Mouse (Mus musculus) layer of hippocampus, adult 2 months (tissue): ENCODE data around the gene Ccdc7a. TPM values are rescaled to one million over a fixed set of nuclear protein-coding genes. Genes with fewer than 3 reads are reported as not detected.
A peak's percentile ranks its signal among the peaks of the same experiment; 100 is the strongest.

Experiments used
- DNase-seq, 2 experiments: peaks; one replicate each; pipeline ENCODE4 v3.0.0; 2022; ENCODE audit warnings: low spot score in 2 of 2
- H3K27ac ChIP-seq: fragments of 200-600 bp; 2 replicates; pipeline ENCODE4 v1.8.1; 2022
- H3K4me3 ChIP-seq: fragments of 200-600 bp; 2 replicates; pipeline ENCODE4 v1.8.1; 2022; ENCODE audit warnings: mild to moderate bottlenecking
- CTCF ChIP-seq: fragments of 200-600 bp; conservative IDR thresholded peaks from 2 replicates; pipeline ENCODE4 v1.8.1; 2022; ENCODE audit warnings: antibody characterized with exemption, mild to moderate bottlenecking, moderate library complexity
- total RNA-seq, 2 experiments: library from RNA; stranded (reverse); gene quantifications; 2 replicates each; pipeline ENCODE4 v1.2.3; 2021

Ccdc7a gene
- total RNA-seq, 2 experiments from 2014 or later = not detected

GRCm38 (mm10) chr8:128724819-128725218, 340.5 kb downstream of the Ccdc7a start:
- H3K4me3 ChIP-seq = no peak overlapping the region
- peak; percentile 80 for TF ChIP-seq CTCF
- H3K27ac ChIP-seq = no peak overlapping the region
- DNase-seq = peak in 1 of 2 experiments; percentile 24

- DNase-seq = peak in 1 of 2 experiments; percentile 70
- Histone ChIP-seq H3K4me3 (no peak overlapping the region), H3K27ac (peak overlapping the region; percentile 40)
- TF ChIP-seq CTCF = no peak
Observed at GRCm38 (mm10) chr8:128716184-128716583, 349.1 kb downstream of the Ccdc7a start.

DNA sequence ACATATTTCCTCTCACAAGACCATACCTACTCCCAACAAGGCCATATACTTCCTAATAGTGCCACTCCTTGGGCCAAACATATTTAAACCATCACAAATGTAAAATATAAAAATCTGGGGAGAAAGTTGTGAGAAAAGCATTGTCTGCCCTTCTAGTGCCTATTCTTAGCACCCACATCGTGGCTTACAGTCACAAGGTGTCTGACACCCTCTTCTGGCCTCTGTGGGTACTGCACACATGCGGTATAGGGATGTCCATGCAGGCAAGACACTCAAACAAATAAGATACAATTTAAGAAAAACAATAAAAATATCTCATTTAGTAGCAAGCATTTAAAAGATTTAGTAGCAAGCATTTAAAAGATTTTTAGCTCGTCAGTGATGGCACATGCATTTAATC, 356.1 kb downstream of the Ccdc7a start:
- peak; percentile 92 for TF ChIP-seq CTCF
- no peak overlapping the region for H3K4me3 ChIP-seq
- peak; percentile 41 to 70 for DNase-seq
- no peak overlapping the region for H3K27ac ChIP-seq

DNA sequence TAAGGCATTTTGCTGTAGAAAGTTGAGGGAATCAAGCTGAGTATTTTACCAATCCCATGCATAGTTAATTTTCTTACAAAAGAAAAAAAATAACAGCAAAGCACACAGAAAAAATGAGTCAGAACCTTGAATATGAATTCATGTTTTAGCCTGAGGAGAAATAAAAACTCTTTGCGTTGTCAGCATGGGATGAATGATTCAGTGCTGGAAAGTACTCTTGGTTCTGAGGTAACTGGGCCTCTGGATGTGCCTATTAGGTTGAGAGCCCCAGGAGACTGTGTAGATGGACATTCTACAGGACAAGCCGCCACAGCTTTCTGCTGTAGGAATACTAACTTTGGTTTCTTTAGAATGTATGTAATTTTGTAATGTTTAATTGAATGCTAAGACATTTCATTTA, 360.5 kb downstream of the Ccdc7a start:
- TF ChIP-seq CTCF = no peak
- Histone ChIP-seq H3K4me3 (no peak overlapping the region), H3K27ac (peak overlapping the region; percentile 15; the same call in 1 of the 2 replicates)
- DNase-seq = no peak

- no peak for DNase-seq
- no peak overlapping the region for H3K4me3 ChIP-seq
- TF ChIP-seq CTCF = no peak
- peak overlapping the region; percentile 15; the same call in 1 of the 2 replicates for H3K27ac ChIP-seq
Observed at GRCm38 (mm10) chr8:128704376-128704775, 360.9 kb downstream of the Ccdc7a start.

DNA sequence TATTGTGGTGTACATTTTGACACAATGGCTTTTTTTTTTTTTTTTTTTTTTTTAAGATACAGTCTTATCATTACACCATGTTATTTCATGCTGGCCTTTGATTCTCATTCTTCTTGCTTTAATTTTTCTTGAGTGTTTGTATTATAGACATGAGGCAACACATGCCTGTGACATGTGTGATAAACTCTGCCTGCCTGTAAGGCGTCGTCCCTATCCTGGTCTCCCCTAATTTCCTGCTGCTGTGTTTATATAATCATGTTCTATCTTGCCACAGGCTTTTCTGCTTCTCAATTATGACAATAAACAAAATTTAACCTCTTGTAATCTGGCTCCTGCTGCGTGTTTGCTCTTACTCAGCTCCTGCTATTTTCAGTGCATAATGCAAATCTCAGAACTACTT, 367.4 kb downstream of the Ccdc7a start:
- no peak for DNase-seq
- TF ChIP-seq CTCF = no peak
- H3K4me3 ChIP-seq = no peak overlapping the region
- H3K27ac ChIP-seq = no peak overlapping the region

DNA sequence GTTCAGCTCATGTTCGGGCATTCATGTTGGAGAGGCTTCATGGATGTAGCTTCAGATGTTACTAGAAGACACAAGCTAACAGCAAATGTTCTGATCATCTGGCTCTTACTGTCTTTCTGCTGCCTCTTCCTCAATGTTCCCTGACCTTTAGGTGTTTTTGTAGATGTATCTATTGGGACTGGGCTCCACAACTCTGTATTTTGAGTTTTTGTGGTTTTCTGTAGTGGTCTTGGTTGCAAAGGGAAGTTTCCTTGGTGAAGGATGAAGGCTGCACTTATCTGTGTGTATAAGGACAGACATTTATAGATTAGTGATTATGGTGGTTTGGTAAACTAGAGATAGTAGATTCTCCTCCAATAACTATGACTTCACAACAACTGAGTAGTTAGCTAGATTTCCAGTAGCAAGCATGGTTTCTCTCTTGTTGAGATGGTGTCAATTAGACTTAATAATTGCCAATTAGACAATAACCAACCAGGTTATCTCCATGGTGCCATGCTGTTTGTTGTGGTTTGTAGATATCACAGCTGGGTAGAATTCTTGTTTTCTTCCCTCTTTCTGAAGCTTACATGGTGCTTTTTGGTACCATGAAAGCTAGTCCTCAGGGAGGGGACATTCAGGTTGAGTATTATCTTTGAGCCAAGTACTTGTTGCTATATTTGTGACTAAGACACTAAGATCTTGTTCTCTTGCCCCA, 368.5 kb downstream of the Ccdc7a start:
- TF ChIP-seq CTCF = no peak
- H3K27ac ChIP-seq = no peak overlapping the region
- no peak overlapping the region for H3K4me3 ChIP-seq
- no peak for DNase-seq

- Histone ChIP-seq H3K4me3 (no peak overlapping the region), H3K27ac (no peak overlapping the region)
- DNase-seq = no peak
- TF ChIP-seq CTCF = no peak
Observed at GRCm38 (mm10) chr8:128690056-128690455, 375.3 kb downstream of the Ccdc7a start.

DNA sequence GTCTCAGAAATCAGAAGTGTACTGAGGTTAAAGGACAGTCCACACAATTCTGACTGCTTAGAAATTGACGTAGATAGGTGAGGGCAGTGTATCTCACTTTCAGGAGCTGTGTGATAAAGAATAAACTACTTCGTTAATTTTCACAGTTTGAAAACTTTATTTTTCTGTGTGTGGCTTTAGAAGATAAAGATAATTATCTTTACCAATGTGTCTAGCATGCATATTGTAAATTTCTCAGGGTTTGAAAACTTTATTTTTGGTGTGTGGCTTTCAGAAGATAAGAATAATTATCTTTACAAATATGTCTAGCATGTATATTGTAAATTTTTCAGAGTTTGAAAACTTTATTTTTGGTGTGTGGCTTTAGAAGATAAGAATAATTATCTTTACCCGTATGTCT, 376.6 kb downstream of the Ccdc7a start:
- no peak for TF ChIP-seq CTCF
- no peak overlapping the region for H3K27ac ChIP-seq
- DNase-seq = no peak
- no peak overlapping the region for H3K4me3 ChIP-seq

DNA sequence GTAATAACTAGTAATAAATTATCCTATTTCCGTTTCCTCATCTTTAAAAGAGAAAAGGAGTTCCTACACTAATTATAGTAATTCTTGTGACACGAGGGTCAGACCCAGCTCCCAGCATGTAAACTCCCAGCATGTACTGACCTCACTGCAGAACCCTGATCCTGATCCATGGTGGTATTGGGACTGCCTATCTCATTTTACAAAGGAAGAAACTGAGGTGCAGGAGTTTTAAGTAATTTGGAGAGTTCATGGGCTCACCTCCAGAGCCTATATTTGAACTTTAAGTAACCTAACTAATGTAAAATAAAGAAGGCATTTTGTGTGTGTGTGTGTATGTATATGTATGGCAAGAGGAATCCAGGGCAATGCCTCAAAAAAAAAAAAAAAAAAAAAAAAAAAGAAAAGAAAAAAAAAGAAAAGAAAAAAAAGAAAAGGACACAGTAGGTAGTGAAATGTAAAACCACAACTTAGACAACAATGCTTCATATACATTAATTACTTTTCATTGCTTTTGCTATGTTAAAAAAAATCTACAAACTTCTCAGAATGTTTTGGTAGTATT, 378.8 kb downstream of the Ccdc7a start:
- TF ChIP-seq CTCF = no peak
- peak overlapping the region; percentile 94 for H3K4me3 ChIP-seq
- H3K27ac ChIP-seq = peak overlapping the region; percentile 98
- DNase-seq = no peak

DNA sequence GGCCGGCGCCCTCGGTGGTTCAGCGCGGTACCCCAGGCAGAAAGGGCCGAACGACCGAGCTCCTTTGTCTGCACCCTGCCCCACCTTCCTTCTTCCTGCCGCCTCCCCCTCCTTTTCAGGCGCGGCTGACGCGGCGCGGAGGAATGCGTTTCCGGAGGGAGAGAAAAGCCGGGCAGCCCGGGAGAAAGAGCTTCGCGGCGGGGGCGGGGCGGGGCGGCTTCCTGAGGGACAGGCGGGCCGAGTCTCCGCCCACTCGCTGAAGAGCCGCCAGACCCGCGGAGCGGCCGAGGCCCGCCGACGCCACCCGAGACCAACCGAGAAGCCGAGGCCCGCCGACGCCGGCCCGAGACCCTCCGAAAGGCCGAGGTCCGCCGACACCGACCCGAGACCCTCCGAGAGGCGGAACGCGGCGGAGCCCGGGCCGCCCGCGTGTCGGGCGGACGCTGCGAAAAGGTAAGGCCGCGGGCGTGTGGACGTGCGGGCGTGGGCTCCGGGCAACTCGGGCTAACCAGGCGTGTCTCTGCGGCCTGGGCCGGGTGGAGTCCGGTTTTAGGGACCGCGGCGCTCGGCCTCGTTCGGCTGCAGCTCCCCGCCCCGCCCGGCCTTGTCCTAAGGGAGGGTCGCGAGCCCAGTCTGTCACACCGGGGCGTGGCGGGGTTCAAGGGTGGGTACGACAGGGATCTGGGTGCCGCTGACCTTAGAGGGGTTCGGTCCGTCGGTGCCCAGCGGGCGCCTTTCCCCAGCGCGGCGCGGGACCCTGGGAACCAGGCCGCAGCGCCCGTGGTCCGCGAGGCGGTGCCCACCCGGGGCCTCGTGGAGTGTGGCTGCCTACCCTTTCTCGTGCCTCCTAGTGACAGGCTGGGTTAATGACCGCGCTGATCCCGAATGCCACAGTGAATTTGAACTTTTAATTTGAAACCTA, 379.5 kb downstream of the Ccdc7a start, which contains the start of gene Itgb1:
Gene Itgb1, plus strand, starts transcription at position 148 of the 922 bp plus-strand sequence.
- peak within 1 kb of the TSS; percentile 98 for H3K27ac ChIP-seq
- DNase-seq = peak; percentile 87
- H3K4me3 ChIP-seq = peak within 1 kb of the TSS; percentile 94
- TF ChIP-seq CTCF = peak; percentile 70

DNA sequence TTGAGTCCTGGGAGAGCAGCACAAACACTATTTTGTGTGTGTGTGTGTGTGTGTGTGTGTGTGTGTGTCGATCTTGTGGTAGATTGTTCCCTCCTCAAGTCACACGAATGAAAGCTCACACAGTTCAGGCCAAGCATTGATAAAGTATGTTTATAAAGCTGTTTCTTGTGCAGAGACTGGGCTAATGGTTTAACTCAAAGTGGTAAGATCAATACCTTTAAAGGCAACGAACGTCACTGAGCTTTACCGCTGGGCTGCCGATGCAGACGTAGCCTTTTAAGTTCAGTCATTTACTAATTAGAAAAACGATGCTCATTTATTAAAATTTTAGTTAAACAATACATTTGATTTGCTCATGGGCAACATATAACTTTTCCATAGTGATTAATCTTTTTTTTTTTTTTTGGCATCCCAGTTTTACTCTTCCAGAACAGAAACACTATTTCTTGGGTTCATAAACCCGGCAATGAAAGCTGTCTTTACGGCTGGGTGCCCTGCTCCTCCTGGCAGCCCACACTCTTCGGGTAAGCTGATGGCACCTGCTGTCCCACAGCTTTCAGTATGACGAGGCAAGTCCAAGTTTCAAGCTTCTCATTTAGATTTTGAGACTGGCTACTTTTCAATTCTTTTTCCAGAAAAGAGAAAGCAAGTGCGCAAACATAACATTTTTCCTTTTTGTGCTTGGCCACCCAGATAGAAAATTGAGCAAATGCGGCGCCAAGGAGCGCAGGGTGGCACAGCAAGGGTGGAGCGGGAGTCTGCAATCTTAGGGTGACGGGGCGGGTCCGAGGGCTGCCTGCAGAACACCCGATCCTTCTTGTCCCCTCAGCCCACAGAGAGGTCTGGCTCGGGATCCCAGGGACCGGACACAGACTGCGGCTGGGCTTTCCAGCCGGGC, 380.5 kb downstream of the Ccdc7a start:
- DNase-seq = no peak
- TF ChIP-seq CTCF = no peak
- H3K4me3 ChIP-seq = peak overlapping the region; percentile 94
- peak overlapping the region; percentile 98 for H3K27ac ChIP-seq

Other genes starting within 250 kb of the Ccdc7a start
- gene Ccdc7b, start 1.6 kb upstream of the Ccdc7a start, total RNA-seq = not detected
- not detected for gene Gm10999, start 66.1 kb upstream of the Ccdc7a start, total RNA-seq
- 10 to 100 TPM; 21.6 to 23.3 TPM for gene 2610044O15Rik8, start 168.9 kb upstream of the Ccdc7a start, total RNA-seq